ENCODE assay signal across 8 mouse cellular contexts in genomic region chr5:122566626-122567025, GRCm38 (mm10). TPM values are rescaled to one million over a fixed set of nuclear protein-coding genes. Genes with fewer than 3 reads are reported as not detected.
A peak's percentile ranks its signal among the peaks of the same experiment; 100 is the strongest.
DNase-seq lines count a peak whose midpoint lies in the region.

No protein-coding gene starts in this region.

- peak; percentile 42 to 58 for DNase-seq in heart, adult 18-20 months
- no peak for DNase-seq in heart, postnatal 25 days (ENCODE audit: low spot score)
- peak; percentile 85 to 93 for DNase-seq in cerebellum, postnatal 10 days
- peak; percentile 54 to 64 for DNase-seq in heart, postnatal 10 days
- peak; percentile 81 for DNase-seq in left cerebral cortex, postnatal 4 days
- DNase-seq in embryo, embryonic 10.5 days (ENCODE audit: low spot score): no peak
- no peak for DNase-seq in thymus, postnatal 25 days
- DNase-seq in urinary bladder, adult 18-20 months (ENCODE audit: low spot score in 2 of 2): no peak

- intact Hi-C loops in heart, postnatal 25 days (cut with DNase I): no loop called here
- intact Hi-C loops in heart, postnatal 10 days (cut with DNase I): no loop called here
- intact Hi-C loops in left cerebral cortex, postnatal 4 days (cut with DNase I): no loop called here

RNA-seq across cellular contexts. Expression of gene Ift81, which starts 47.7 kb away (rescaled TPM):
- total RNA-seq in heart, adult 18-20 months (2021): 10 to 100 TPM; 68.8 to 69.9 TPM
- 10 to 100 TPM; 67.4 to 68.3 TPM for total RNA-seq in heart, postnatal 25 days (2021)
- 10 to 100 TPM; 51.7 to 53.1 TPM for total RNA-seq in heart, postnatal 10 days (2021)
- total RNA-seq in left cerebral cortex, postnatal 4 days (2021): 10 to 100 TPM; 38.3 to 49.6 TPM

Comparison
In these comparisons a context has a peak if more than half of its experiments do, and no peak if none do; other contexts are left out.
1. DNase-seq: peak in heart, adult 18-20 months (2 of 2), cerebellum, postnatal 10 days (2 of 2), heart, postnatal 10 days (2 of 2) and left cerebral cortex, postnatal 4 days (single experiment); none in heart, postnatal 25 days (single experiment), embryo, embryonic 10.5 days (single experiment), thymus, postnatal 25 days (single experiment) and urinary bladder, adult 18-20 months (0 of 2).